Mouse (Mus musculus): ENCODE data around the gene Chst11. TPM values are rescaled to one million over a fixed set of nuclear protein-coding genes. Genes with fewer than 3 reads are reported as not detected.

The Chst11 gene
- polyA plus RNA-seq, 1 experiment, result 10.4 TPM

DNA sequence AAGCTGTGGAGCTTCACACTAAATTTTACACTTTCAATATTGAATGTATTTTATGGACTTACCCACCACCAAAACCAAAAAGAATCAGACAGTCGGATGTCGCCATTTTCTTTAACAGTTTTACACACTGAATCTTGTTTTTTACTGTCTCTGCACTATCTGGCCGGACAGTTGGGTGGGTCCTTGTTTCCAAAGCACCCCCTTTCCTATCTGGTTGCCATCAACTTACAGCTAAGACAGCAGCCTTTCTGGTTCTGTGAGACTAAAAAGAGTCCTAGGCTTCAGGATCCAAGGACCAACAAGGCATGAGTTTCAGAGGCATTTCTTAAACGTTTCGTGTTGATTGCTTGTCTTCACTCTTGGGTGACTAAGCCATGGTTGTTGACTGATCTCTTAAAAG, 168.1 kb downstream of the Chst11 start:
- peaks cover 32% of the 10 kb centered on the region for H3K36me3 ChIP-seq (replicated peaks; ENCODE audit: low read length)
- peaks cover 10% of the 10 kb centered on the region for H3K9me3 ChIP-seq
- peaks cover 2% of the 10 kb centered on the region for H3K27me3 ChIP-seq (replicated peaks)
- H3K4me1 ChIP-seq, result peaks cover 86% of the 10 kb centered on the region
- no peak for TF ChIP-seq FLI1 (IDR thresholded peaks at IDR 0.05; ENCODE audit: low read length)
- no peak for TF ChIP-seq GATA1 (IDR thresholded peaks at IDR 0.05; ENCODE audit: borderline replicate concordance, low read length)
- H3K4me3 ChIP-seq (replicated peaks), result no peak overlapping the region

DNA sequence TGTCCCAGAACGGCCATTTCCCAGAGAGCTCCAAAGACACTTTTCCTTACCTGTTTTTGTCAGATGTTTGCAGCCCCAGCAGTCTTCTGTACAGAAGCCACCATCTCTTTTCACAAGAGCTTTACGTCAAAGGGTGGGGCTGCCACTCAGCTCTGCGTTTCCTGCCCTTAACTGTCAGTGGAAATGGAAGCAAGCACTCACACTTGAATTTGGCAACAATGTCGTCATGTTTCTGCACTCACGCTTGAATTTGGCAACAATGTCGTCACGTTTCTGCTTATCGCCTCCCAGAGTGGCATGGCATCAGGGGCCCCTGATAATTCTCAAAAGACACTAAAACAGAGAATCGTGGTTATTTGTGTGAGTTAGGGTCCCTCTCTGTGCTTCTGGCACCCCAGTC, 168.6 kb downstream of the Chst11 start:
- peaks cover 32% of the 10 kb centered on the region for H3K36me3 ChIP-seq (replicated peaks; ENCODE audit: low read length)
- TF ChIP-seq GATA1 (IDR thresholded peaks at IDR 0.05; ENCODE audit: borderline replicate concordance, low read length) (no peak), FLI1 (IDR thresholded peaks at IDR 0.05; ENCODE audit: low read length) (no peak)
- H3K4me1 ChIP-seq, result peaks cover 85% of the 10 kb centered on the region
- H3K9me3 ChIP-seq, result peaks cover 10% of the 10 kb centered on the region
- H3K4me3 ChIP-seq (replicated peaks), result no peak overlapping the region
- peaks cover under 1% of the 10 kb centered on the region for H3K27me3 ChIP-seq (replicated peaks)

DNA sequence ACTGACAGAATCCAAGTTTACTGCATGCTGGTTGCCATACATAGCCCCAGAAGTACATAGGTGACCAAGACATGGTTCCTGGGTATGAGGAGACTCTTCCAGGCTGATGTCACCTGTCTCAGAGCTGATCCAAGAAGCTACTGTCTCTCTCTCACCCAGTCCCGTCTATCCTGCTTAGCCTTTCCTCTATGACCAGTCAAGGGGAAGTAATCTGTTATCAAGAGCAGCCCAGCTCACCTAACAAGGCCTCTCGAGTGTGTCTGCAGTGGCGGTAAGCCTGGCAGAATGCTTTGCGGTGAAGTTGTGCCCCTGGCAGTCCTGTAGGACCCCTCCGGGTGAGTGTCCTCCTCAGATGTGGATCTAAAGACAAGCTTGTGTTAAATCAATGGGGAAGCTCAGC, 172.0 kb downstream of the Chst11 start:
- Histone ChIP-seq H3K9me3 (peaks cover 10% of the 10 kb centered on the region), H3K4me3 (replicated peaks) (no peak overlapping the region), H3K4me1 (peaks cover 77% of the 10 kb centered on the region), H3K36me3 (replicated peaks; ENCODE audit: low read length) (peaks cover 36% of the 10 kb centered on the region), H3K27me3 (replicated peaks) (no peaks in the 10 kb centered on the region)
- no peak for TF ChIP-seq FLI1 (IDR thresholded peaks at IDR 0.05; ENCODE audit: low read length)
- no peak for TF ChIP-seq GATA1 (IDR thresholded peaks at IDR 0.05; ENCODE audit: borderline replicate concordance, low read length)

DNA sequence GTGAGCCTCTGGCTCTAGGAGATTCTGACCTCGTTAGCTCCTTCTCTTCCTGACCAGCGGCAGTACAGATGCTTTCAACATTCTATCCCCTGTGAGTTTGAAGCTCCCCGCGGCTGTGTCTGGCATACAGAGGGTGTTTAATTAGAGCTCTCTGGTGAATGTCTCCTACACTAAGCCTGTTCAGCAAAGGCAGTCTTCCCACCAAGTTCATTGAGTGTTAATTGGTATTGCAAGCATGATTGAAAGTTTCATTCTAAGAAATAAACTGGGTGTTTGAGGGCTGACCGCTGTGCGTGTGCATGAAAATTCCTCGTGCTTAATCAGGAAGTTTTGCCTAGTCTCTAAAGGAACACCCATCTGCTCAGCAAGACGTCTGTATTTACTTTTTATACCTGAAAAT, 173.0 kb downstream of the Chst11 start:
- TF ChIP-seq FLI1 (IDR thresholded peaks at IDR 0.05; ENCODE audit: low read length) (no peak), GATA1 (IDR thresholded peaks at IDR 0.05; ENCODE audit: borderline replicate concordance, low read length) (no peak)
- Histone ChIP-seq H3K36me3 (replicated peaks; ENCODE audit: low read length) (peaks cover 41% of the 10 kb centered on the region), H3K4me1 (peaks cover 76% of the 10 kb centered on the region)

DNA sequence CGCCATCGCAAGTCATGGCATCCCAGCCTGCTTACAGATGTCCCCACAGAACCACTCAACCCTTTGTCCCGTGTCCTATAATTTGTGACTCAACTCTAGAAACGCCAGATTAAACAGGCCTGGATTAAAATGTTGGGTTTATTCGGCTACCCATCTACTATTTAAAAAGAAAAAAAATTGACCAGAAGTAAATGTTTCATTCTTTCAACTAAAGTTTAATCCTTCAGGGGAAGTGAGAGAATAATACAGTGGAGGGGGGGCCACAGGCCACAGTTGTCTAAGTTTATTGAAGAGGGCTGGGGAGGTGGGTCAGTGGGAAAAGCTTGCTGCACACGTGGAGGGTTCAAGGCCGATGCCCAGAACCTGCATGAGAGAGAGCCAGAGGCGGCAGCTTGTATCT, 173.9 kb downstream of the Chst11 start:
- Histone ChIP-seq H3K9me3 (peaks cover 10% of the 10 kb centered on the region), H3K4me1 (peaks cover 76% of the 10 kb centered on the region), H3K4me3 (replicated peaks) (no peak overlapping the region), H3K36me3 (replicated peaks; ENCODE audit: low read length) (peaks cover 40% of the 10 kb centered on the region), H3K27me3 (replicated peaks) (no peaks in the 10 kb centered on the region)
- TF ChIP-seq GATA1 (IDR thresholded peaks at IDR 0.05; ENCODE audit: borderline replicate concordance, low read length), result no peak
- no peak for TF ChIP-seq FLI1 (IDR thresholded peaks at IDR 0.05; ENCODE audit: low read length)

More for the DNA sequence above, 173.0 kb downstream of the Chst11 start:
- H3K4me3 ChIP-seq (replicated peaks), result no peak overlapping the region
- no peaks in the 10 kb centered on the region for H3K27me3 ChIP-seq (replicated peaks)
- peaks cover 10% of the 10 kb centered on the region for H3K9me3 ChIP-seq

DNA sequence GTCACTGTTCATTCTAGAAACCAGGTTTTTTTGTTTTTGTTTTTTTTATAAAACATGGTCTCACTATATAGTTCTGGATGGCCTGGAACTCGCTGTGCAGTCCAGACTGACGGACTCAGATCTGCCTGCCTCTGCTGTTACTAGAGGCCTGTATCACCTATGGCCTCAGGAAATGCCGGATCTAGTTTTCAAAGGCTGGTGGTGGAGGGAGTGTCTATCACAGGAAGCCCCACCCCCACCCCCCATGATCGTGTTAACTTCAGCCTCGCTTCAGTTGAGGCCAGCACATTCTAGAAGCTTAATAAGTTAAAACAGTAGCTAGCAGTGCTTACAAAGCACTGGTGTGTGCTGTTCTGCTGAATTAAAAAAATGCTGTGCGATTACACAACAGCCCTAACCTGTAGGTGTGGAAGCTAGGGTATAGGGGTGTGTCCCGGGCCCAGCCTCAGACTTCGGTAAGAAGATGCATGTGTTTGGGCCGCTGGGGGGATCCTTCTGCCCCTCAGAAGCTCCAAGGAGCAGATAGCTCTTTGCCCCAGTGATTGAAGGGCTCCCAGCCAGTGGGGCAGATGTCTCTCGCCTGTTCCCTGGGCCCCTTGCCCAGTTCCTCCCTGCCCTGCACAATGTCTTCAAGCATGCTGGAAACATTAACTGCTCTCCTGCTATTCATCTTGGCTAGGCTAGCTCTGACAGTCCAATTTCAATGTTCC, 176.5 kb downstream of the Chst11 start:
- H3K9me3 ChIP-seq, result no peaks in the 10 kb centered on the region
- H3K4me3 ChIP-seq (replicated peaks), result peak overlapping the region; percentile 28
- no peak for TF ChIP-seq FLI1 (IDR thresholded peaks at IDR 0.05; ENCODE audit: low read length)
- no peak for TF ChIP-seq GATA1 (IDR thresholded peaks at IDR 0.05; ENCODE audit: borderline replicate concordance, low read length)
- peaks cover 85% of the 10 kb centered on the region for H3K4me1 ChIP-seq
- H3K27me3 ChIP-seq (replicated peaks), result no peaks in the 10 kb centered on the region
- H3K36me3 ChIP-seq (replicated peaks; ENCODE audit: low read length), result peaks cover 28% of the 10 kb centered on the region

DNA sequence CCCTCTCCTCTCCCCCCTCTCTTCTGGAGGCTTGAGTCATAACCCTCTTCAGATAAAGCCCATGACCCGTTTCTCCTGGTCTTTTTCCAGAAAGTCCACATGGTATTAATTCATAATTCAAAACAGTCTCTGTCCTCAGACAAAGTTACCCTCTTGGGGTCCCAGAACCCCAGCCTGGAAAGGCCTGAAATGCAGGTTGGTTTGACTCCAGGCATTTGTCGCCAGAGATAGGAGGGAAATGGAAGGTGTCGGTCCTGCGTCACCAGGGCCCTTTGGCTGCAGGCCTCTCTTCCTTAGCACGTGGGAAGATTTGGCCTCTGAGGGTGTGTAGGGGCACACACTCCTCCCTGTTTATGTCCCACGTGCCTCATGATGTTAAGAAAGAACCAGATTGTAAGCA, 178.6 kb downstream of the Chst11 start:
- Histone ChIP-seq H3K36me3 (replicated peaks; ENCODE audit: low read length) (peaks cover 28% of the 10 kb centered on the region), H3K4me3 (replicated peaks) (no peak overlapping the region)

DNA sequence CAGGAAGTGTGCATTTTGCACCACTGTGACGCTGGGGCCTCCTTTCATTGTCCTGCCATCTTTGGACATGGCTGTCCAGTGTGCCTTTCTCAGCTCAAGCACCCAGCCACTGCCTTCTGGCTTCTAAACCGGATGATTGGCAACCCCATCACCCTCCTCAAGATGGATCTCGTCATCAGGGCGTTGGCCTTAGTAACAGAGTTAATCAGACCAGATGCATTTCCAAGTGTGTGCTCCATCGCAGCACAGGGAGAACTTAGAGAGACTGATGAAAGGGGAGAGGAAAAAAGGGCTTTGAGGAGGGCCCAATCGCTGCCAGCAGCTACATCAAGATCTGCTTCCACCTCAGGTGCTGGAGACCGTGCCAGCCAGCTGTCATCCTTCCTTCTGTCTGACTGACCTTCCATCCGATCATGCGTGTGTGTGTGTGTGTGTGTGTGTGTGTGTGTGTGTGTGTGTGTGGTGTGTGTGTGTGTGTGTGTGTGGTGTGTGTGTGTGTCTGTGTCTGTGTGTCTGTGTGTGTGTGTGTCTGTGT, 179.7 kb downstream of the Chst11 start:
- no peak overlapping the region for H3K4me3 ChIP-seq (replicated peaks)
- TF ChIP-seq FLI1 (IDR thresholded peaks at IDR 0.05; ENCODE audit: low read length), result no peak
- H3K27me3 ChIP-seq (replicated peaks), result no peaks in the 10 kb centered on the region
- H3K9me3 ChIP-seq, result no peaks in the 10 kb centered on the region
- H3K4me1 ChIP-seq, result peaks cover 97% of the 10 kb centered on the region
- H3K36me3 ChIP-seq (replicated peaks; ENCODE audit: low read length), result peaks cover 28% of the 10 kb centered on the region

More for the DNA sequence above, 178.6 kb downstream of the Chst11 start:
- Histone ChIP-seq H3K9me3 (no peaks in the 10 kb centered on the region), H3K27me3 (replicated peaks) (no peaks in the 10 kb centered on the region), H3K4me1 (peaks cover 89% of the 10 kb centered on the region)
- no peak for TF ChIP-seq GATA1 (IDR thresholded peaks at IDR 0.05; ENCODE audit: borderline replicate concordance, low read length)
- no peak for TF ChIP-seq FLI1 (IDR thresholded peaks at IDR 0.05; ENCODE audit: low read length)

DNA sequence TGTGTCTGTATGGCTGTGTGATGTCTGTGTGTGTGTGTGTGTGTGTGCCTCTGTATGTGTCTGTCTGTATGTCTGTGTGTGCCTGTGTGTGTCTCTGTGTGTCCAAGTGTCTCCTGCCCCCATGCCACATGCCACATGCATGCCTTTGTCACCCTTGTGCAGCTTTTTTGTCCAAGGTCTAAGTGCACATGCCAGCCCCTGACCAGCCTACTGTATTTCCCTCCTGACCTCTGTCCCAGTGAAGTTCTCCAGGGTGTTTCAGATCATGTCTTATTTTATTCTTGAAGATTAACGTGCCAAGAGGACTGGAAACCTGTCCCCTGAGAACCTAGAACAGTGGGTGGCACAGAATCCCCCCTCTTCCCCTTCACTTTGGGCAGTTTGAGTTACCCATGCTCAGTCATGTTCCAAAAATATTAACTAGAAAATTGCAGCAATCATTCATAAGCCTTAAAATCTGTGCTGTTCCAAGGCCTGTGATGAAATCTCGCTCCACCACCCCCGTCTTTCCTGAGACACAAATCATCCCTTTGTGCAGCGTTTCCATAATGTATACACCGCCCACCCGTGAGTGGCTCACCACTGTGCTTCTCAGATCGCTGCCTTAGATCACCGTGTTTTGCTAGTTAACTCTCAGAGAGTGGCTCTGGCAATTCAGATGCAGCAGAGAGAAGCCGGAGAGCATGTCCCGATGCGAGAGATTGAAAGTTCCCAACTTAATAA, 180.4 kb downstream of the Chst11 start:
- H3K9me3 ChIP-seq, result no peaks in the 10 kb centered on the region
- H3K4me3 ChIP-seq (replicated peaks), result peak overlapping the region; percentile 2
- H3K36me3 ChIP-seq (replicated peaks; ENCODE audit: low read length), result peaks cover 25% of the 10 kb centered on the region
- H3K4me1 ChIP-seq, result peaks cover 99% of the 10 kb centered on the region
- H3K27me3 ChIP-seq (replicated peaks), result no peaks in the 10 kb centered on the region
- TF ChIP-seq FLI1 (IDR thresholded peaks at IDR 0.05; ENCODE audit: low read length) (no peak), GATA1 (IDR thresholded peaks at IDR 0.05; ENCODE audit: borderline replicate concordance, low read length) (no peak)

DNA sequence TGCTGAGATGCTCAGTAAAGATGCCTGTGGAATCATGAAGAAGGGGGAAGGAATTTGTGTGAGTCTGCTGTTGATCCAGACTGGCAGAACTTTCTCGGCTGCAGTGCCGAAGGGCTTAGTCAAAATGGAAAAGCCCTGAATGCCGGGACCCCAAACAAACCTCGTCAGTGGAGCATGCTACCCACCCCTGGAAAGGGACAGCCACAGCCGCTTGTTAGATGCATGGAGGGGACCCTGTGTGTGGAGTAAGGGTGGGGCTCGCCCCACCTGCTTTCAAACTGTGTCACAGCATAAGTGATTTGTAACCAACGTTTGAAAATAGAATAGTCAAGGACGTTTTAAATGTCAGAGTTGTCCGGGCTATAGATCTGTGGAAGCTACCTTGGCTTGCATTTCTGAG, 181.0 kb downstream of the Chst11 start:
- no peak for TF ChIP-seq GATA1 (IDR thresholded peaks at IDR 0.05; ENCODE audit: borderline replicate concordance, low read length)
- no peak for TF ChIP-seq FLI1 (IDR thresholded peaks at IDR 0.05; ENCODE audit: low read length)
- peaks cover 25% of the 10 kb centered on the region for H3K36me3 ChIP-seq (replicated peaks; ENCODE audit: low read length)
- H3K4me3 ChIP-seq (replicated peaks), result no peak overlapping the region
- H3K27me3 ChIP-seq (replicated peaks), result no peaks in the 10 kb centered on the region
- no peaks in the 10 kb centered on the region for H3K9me3 ChIP-seq
- H3K4me1 ChIP-seq, result peaks cover 98% of the 10 kb centered on the region

All from megakaryocyte, embryonic 14.5 days (primary cell).